Mouse (Mus musculus): ENCODE data around the gene Tuft1.

DNA sequence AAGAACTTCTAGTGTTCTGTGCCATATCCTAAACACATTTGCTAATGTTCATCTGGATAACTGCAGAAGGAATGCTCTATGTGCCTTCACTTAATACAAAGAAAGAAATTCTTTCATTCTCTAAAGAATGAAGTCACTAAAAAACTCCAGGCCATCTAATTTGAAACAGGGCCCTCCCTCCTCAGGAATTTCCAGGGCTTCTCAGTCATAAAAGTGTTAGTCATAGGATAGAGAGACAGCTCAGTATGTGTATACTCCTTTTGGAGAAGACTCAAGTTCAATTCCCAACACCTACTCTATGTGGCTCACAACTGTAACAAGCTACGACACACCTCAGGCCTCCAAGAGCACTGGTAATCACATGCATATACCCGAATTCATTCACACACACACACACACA, 93.1 kb downstream of the Tuft1 start:
- TF ChIP-seq CTCF (IDR thresholded peaks at IDR 0.05; ENCODE audit: extremely low read depth, insufficient read depth, low read length) (no peak), POLR2A (IDR thresholded peaks at IDR 0.05; ENCODE audit: extremely low read depth, insufficient read depth, low read length) (no peak)

Data from cortical plate, adult 2 months (tissue).